Mouse (Mus musculus) hindbrain, embryonic 15.5 days (tissue): ENCODE data around the gene Lmx1a. TPM values are rescaled to one million over a fixed set of nuclear protein-coding genes. Genes with fewer than 3 reads are reported as not detected.

ENCODE experiments used
- ATAC-seq: fragments of 200-750 bp; cut with Nextera tagmentation; 2 replicates; pipeline ENCODE4 v1.8.0; 2017; ENCODE audit warnings: low read depth, moderate number of reproducible peaks, moderate TSS enrichment; ENCODE audit not compliant: low FRiP score
- H3K27ac ChIP-seq: fragments of 300-500 bp; sonication (generic); replicated peaks from 2 replicates; pipeline ENCODE4 v1.5.1; 2015; ENCODE audit warnings: mild to moderate bottlenecking, inconsistent platforms
- H3K27me3 ChIP-seq: fragments of 300-500 bp; sonication (generic); 2 replicates; pipeline ENCODE4 v1.6.1; 2015; ENCODE audit warnings: control low read depth, inconsistent platforms
- H3K36me3 ChIP-seq: fragments of 300-500 bp; sonication (generic); 2 replicates; pipeline ENCODE4 v1.6.1; 2015; ENCODE audit warnings: control low read depth, inconsistent platforms
- H3K4me1 ChIP-seq: fragments of 300-500 bp; sonication (generic); replicated peaks from 2 replicates; pipeline ENCODE4 v1.6.1; 2015; ENCODE audit warnings: control low read depth, inconsistent platforms
- H3K4me2 ChIP-seq: fragments of 300-500 bp; sonication (generic); 2 replicates; pipeline ENCODE4 v1.6.1; 2015; ENCODE audit warnings: moderate library complexity, mild to moderate bottlenecking, inconsistent platforms
- H3K4me3 ChIP-seq: fragments of 300-500 bp; sonication (generic); 2 replicates; pipeline ENCODE4 v1.5.1; 2015; ENCODE audit warnings: mild to moderate bottlenecking, inconsistent platforms
- H3K9ac ChIP-seq: fragments of 300-500 bp; sonication (generic); 2 replicates; pipeline ENCODE4 v1.6.1; 2015; ENCODE audit warnings: inconsistent platforms
- H3K9me3 ChIP-seq: fragments of 300-500 bp; sonication (generic); 2 replicates; pipeline ENCODE4 v1.6.1; 2016; ENCODE audit warnings: control low read depth, inconsistent platforms
- WGBS: fragments of 180-500 bp; shearing (Covaris S2); methylation state at CpG from one replicate; pipeline ENCODE4 v1.1.7; 2015; 5-methylcytosine and 5-hydroxymethylcytosine counted together
- polyA plus RNA-seq: library from polyadenylated mRNA; unstranded; fragments of >200 nt; fragmentation: Nextera tagmentation; extraction: Ambion mirVana; gene quantifications from 2 replicates; pipeline ENCODE4 v1.2.1, GENCODE M21; 2015

Lmx1a gene
- polyA plus RNA-seq, 1 experiment from 2014 or later, result 11.5 TPM

- Histone ChIP-seq H3K4me1 (no peaks in the 10 kb centered on the region), H3K4me2 (no peak overlapping the region), H3K9ac (no peak overlapping the region), H3K27me3 (peaks cover 48% of the 10 kb centered on the region), H3K27ac (no peak overlapping the region), H3K9me3 (no peaks in the 10 kb centered on the region), H3K4me3 (no peak overlapping the region), H3K36me3 (no peaks in the 10 kb centered on the region)
- 57% methylated on average over 6 of the region's 6 CpGs for WGBS
- ATAC-seq, result no peak
Observed at GRCm38 (mm10) chr1:167699706-167700105, 10.7 kb downstream of the Lmx1a start.

DNA sequence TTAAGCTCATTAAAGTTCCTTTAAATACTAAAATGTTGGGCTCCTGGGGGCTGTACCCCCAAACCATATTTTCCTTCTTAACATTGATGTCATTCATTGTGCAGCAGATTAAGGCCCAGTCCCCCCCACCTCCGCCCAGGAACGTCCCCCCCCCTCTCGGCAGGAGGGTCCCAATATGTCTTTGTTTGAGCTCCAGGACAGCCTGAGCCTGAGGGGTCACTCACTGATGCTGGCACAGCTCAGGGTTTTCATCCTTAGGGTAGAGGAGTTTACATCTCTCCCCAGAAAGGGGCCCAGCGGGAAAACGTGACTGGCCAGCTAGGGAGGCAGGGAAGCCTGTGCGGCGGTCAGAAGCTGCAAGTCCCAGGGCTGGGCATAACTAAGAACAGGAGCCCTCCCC, 11.2 kb downstream of the Lmx1a start:
- Histone ChIP-seq H3K4me2 (no peak overlapping the region), H3K4me3 (no peak overlapping the region), H3K9me3 (no peaks in the 10 kb centered on the region), H3K4me1 (no peaks in the 10 kb centered on the region), H3K27me3 (peaks cover 43% of the 10 kb centered on the region), H3K36me3 (no peaks in the 10 kb centered on the region), H3K9ac (no peak overlapping the region), H3K27ac (no peak overlapping the region)
- 20% methylated on average over 7 of the region's 7 CpGs for WGBS
- ATAC-seq, result no peak

DNA sequence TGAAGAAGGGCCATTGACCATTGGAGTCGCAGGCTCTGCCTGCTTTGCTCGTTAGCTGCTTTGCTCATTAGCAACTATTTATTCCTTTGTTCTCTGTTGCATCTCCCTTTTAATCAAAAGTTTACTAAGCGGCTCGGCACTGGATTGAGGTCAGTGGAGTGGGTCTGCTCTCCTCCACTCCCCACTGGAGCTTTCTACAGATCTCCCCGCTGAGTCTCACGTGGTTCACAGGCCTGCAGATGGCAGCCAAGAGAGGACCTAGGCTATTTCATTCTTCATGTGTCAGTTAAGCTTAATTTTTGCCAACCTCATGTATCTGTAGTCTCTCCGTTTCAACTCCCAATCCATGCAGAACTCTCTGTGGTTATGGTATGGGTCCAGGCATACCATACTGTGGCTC, 16.5 kb downstream of the Lmx1a start:
- no peak overlapping the region for H3K27ac ChIP-seq
- no peaks in the 10 kb centered on the region for H3K4me1 ChIP-seq
- 73% methylated on average over 7 of the region's 7 CpGs for WGBS
- no peaks in the 10 kb centered on the region for H3K36me3 ChIP-seq
- peaks cover 2% of the 10 kb centered on the region; the same call in 1 of the 2 replicates for H3K27me3 ChIP-seq
- no peak overlapping the region for H3K4me2 ChIP-seq
- no peak overlapping the region for H3K4me3 ChIP-seq
- no peaks in the 10 kb centered on the region for H3K9me3 ChIP-seq
- ATAC-seq, result no peak
- no peak overlapping the region for H3K9ac ChIP-seq

DNA sequence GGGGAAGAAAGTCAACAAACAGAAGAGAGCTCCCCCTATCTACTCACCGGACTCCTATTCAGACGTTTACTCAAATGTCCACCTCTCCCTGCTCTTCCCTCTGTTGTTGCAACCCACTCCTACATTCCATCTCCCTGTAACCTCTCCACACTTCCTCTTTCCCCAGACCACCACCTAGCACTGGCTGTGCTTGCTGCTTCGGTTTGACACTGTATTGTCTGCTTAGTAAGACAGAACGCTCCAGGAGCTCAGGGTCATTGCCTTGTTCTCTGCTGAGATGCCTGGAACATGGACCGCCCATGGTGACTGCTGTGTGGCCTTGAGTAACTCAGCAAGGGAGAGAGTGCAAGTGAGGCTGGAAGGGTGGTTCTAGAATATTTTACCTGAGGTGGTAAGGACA, 19.7 kb downstream of the Lmx1a start:
- Histone ChIP-seq H3K9ac (no peak overlapping the region), H3K4me2 (no peak overlapping the region), H3K4me1 (no peaks in the 10 kb centered on the region), H3K27me3 (no peaks in the 10 kb centered on the region), H3K9me3 (no peaks in the 10 kb centered on the region), H3K36me3 (no peaks in the 10 kb centered on the region), H3K27ac (no peak overlapping the region), H3K4me3 (no peak overlapping the region)
- ATAC-seq, result no peak
- WGBS, result 65% methylated on average over 5 of the region's 5 CpGs

DNA sequence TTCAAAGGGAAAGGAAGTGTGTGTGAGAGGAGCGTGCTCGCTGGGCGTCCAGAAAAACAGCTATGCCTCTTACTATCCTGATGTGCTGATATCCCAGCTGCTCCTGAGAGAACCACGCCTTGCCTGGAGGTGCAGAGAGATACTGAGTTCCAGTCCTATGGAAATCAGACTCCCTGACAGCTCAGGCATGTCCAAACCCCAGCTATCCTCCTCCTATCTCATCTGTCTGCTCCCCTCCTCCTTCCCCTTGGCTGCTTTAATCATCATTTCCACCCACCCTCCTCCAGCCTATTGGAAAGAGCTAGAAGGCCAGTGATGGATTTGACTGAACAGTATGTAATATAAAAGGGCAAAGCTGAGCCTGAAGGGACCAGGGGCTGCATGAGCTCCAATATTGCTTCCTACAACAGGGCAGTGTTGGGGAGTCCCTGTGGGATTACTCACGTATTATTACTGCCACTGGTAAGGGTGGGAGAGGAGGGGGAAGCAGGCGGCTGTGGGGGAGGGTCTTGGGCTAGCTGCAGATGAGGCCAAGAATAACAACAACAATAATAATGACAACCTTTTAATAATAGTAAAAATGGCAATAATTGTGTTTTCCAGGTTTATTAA, 26.8 kb downstream of the Lmx1a start:
- Histone ChIP-seq H3K9ac (no peak overlapping the region), H3K36me3 (no peaks in the 10 kb centered on the region), H3K9me3 (no peaks in the 10 kb centered on the region), H3K4me2 (no peak overlapping the region), H3K27me3 (no peaks in the 10 kb centered on the region), H3K27ac (no peak overlapping the region), H3K4me1 (peaks cover 15% of the 10 kb centered on the region), H3K4me3 (no peak overlapping the region)
- ATAC-seq, result peak; percentile 69
- 26% methylated on average over 6 of the region's 6 CpGs for WGBS

DNA sequence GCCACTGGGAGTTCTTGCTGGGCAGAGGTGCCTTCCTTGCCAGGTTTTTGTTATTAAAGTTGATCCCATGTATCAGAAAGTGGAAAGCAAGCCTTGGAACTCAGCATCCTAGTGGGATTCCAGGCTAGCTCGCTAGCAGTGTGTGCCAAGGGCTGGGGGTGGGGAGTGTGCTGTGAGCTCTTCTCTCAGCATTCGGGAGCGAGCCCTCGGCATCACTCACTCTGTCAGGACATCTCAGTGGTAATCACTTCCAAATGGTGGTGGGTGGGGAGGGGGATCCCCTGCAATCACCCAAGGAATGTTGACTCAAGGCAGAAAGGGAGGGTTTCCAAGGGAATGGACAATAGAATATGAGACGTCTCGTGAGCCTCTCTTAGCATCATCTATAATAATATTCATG, 45.4 kb downstream of the Lmx1a start:
- Histone ChIP-seq H3K9me3 (no peaks in the 10 kb centered on the region), H3K4me3 (no peak overlapping the region), H3K4me2 (no peak overlapping the region), H3K27ac (no peak overlapping the region), H3K4me1 (no peaks in the 10 kb centered on the region), H3K9ac (no peak overlapping the region), H3K36me3 (no peaks in the 10 kb centered on the region), H3K27me3 (no peaks in the 10 kb centered on the region; the same call in 1 of the 2 replicates)
- ATAC-seq, result no peak
- WGBS, result 9% methylated on average over 6 of the region's 6 CpGs

DNA sequence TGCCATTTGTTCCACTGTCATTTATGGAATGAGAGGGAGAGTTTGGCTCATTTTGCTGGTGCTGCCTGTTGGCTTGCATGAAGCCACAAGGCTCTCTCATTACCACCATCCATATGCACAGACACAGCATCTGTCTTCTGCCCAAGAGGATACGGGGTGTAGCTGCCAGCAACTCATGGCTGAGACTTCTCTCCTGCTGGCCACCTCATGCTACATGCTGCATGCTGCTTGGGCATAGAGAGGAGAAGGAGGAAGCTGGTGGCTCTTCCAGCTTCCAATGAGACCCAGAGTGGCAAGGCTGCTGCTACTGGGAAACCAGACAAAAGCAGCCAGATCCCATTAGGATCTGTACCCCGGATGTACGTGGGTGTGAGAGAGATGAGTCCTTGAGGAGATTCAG, 47.8 kb downstream of the Lmx1a start:
- 63% methylated on average over 3 of the region's 3 CpGs for WGBS
- H3K27ac ChIP-seq, result no peak overlapping the region
- H3K9ac ChIP-seq, result no peak overlapping the region
- no peak overlapping the region for H3K4me3 ChIP-seq
- no peak overlapping the region for H3K4me2 ChIP-seq
- H3K9me3 ChIP-seq, result no peaks in the 10 kb centered on the region
- H3K36me3 ChIP-seq, result no peaks in the 10 kb centered on the region
- no peaks in the 10 kb centered on the region; the same call in 1 of the 2 replicates for H3K27me3 ChIP-seq
- no peak for ATAC-seq
- no peaks in the 10 kb centered on the region for H3K4me1 ChIP-seq

DNA sequence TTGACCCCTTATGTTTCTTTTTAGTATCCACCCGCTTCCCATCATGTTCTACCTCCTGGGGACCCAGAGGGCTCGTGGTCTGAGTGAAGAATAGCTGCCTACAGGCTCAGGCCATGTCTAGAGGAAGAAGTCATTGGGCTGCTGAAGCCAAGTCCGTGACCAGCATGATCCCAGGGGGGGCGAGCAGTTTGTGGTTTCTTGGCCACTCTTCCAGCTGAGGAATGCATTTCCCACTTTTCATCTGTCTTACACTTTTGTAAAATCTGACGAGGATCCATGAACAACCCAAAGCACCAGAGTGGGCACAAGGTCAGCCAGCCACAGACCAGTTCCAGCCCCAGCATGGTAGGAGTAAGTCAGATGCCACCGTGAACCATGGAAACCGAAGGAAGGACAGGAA, 50.2 kb downstream of the Lmx1a start:
- Histone ChIP-seq H3K9ac (no peak overlapping the region), H3K4me3 (no peak overlapping the region), H3K36me3 (no peaks in the 10 kb centered on the region), H3K4me1 (no peaks in the 10 kb centered on the region), H3K27ac (no peak overlapping the region), H3K27me3 (no peaks in the 10 kb centered on the region; the same call in 1 of the 2 replicates), H3K9me3 (no peaks in the 10 kb centered on the region), H3K4me2 (no peak overlapping the region)
- no peak for ATAC-seq
- 79% methylated on average over 7 of the region's 7 CpGs for WGBS

- no peaks in the 10 kb centered on the region for H3K9me3 ChIP-seq
- H3K4me1 ChIP-seq, result 0 out of 2 replicates have a peak, but pooled peaks cover 3% of the 10 kb centered on the region
- H3K4me2 ChIP-seq, result no peak overlapping the region
- no peak overlapping the region for H3K4me3 ChIP-seq
- H3K27ac ChIP-seq, result no peak overlapping the region
- H3K27me3 ChIP-seq, result no peaks in the 10 kb centered on the region
- H3K9ac ChIP-seq, result no peak overlapping the region
- no peaks in the 10 kb centered on the region for H3K36me3 ChIP-seq
- WGBS, result 44% methylated on average over 6 of the region's 6 CpGs
- ATAC-seq, result no peak
Observed at GRCm38 (mm10) chr1:167746676-167747075, 57.6 kb downstream of the Lmx1a start.

DNA sequence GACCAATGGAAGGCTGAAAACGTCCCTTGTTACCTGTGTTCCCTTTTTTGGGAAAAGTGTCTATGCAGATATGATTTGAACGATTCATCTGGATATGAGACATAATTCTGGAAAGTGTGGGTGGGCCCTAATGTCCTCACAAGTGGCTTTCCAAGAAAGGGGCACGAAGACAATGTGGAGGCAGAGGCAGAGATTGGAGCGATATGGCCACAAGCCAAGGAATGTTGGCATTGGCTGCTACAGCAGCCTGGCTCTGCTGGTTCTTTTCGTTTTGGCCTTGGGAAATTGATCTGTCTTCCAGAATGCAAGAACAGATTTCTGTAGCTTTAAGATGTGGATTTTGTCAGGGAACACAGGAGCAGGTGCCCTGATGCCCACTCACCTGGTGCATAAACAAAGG, 63.6 kb downstream of the Lmx1a start:
- peaks cover 11% of the 10 kb centered on the region; the same call in 1 of the 2 replicates for H3K27me3 ChIP-seq
- H3K27ac ChIP-seq, result no peak overlapping the region
- no peak for ATAC-seq
- peaks cover 20% of the 10 kb centered on the region for H3K4me1 ChIP-seq
- H3K9me3 ChIP-seq, result no peaks in the 10 kb centered on the region
- H3K36me3 ChIP-seq, result no peaks in the 10 kb centered on the region
- H3K9ac ChIP-seq, result no peak overlapping the region
- no peak overlapping the region for H3K4me3 ChIP-seq
- no peak overlapping the region for H3K4me2 ChIP-seq
- WGBS, result 68% methylated on average over 5 of the region's 5 CpGs

- 68% methylated on average over 4 of the region's 4 CpGs for WGBS
- no peak overlapping the region for H3K27ac ChIP-seq
- peaks cover 12% of the 10 kb centered on the region; the same call in 1 of the 2 replicates for H3K27me3 ChIP-seq
- no peak overlapping the region for H3K9ac ChIP-seq
- H3K9me3 ChIP-seq, result no peaks in the 10 kb centered on the region
- H3K4me3 ChIP-seq, result no peak overlapping the region
- ATAC-seq, result no peak
- H3K36me3 ChIP-seq, result no peaks in the 10 kb centered on the region
- no peak overlapping the region for H3K4me2 ChIP-seq
- peaks cover 27% of the 10 kb centered on the region for H3K4me1 ChIP-seq
Observed at GRCm38 (mm10) chr1:167754085-167754484, 65.0 kb downstream of the Lmx1a start.

GRCm38 (mm10) chr1:167754636-167755522, 65.8 kb downstream of the Lmx1a start:
- Histone ChIP-seq H3K9ac (no peak overlapping the region), H3K27ac (no peak overlapping the region), H3K36me3 (no peaks in the 10 kb centered on the region), H3K4me3 (no peak overlapping the region), H3K4me1 (peaks cover 27% of the 10 kb centered on the region), H3K4me2 (no peak overlapping the region), H3K9me3 (no peaks in the 10 kb centered on the region), H3K27me3 (peaks cover 17% of the 10 kb centered on the region)
- 16% methylated on average over 14 of the region's 14 CpGs for WGBS
- no peak for ATAC-seq
